Mouse (Mus musculus): Measurements from ENCODE around the gene Cep55.

Gene Cep55

DNA sequence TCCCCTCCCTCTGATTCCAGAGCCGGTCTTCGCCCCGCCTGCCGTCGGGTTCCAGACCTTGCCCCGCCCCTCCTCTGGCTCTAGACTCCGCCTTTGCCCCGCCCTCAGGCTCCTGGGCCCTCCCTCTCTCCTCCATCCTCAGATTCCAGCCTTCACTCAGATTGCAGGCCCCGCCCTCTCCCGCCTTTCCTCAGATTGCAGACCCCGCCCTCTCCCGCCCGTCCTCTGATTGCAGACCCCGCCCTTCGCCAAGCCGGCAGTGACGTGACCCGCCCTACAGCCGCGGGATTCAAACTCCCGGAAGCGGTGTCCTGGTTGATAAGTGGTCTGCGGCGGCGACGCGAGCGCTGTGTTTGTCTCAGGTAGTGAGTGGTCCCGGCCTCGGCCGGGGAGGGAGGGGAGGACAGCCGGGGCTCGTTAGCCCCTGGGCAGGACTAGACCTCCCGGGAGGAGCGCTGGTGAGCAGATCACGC lies at the start of gene Cep55:
TSS of gene Cep55 (plus strand) at position 292 of the 473 bp plus-strand sequence.
- peak; percentile 94 for DNase-seq

DNA sequence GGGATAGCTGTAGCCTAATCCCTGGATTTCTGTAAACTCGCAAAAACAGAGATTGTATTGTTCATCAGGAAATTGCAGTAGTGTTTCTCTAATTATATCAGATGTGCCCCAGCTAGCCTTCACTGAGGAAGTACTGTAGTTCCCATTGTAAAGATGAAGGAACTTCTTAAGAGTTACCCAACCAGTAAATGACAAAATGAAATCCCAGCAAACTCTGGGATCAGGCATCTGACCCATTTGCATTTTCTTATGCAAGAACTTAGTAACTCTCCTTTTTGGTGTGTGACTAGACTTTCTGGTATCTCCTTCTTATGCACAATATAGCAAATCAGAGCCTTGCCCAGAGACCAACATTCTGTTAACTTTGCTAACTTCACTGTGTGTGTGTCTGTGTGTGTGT lies 43.4 kb upstream of the Cep55 start:
- DNase-seq, result no peak

GRCm38 (mm10) chr19:38014443-38014842 lies 40.4 kb upstream of the Cep55 start:
- no peak for DNase-seq

DNA sequence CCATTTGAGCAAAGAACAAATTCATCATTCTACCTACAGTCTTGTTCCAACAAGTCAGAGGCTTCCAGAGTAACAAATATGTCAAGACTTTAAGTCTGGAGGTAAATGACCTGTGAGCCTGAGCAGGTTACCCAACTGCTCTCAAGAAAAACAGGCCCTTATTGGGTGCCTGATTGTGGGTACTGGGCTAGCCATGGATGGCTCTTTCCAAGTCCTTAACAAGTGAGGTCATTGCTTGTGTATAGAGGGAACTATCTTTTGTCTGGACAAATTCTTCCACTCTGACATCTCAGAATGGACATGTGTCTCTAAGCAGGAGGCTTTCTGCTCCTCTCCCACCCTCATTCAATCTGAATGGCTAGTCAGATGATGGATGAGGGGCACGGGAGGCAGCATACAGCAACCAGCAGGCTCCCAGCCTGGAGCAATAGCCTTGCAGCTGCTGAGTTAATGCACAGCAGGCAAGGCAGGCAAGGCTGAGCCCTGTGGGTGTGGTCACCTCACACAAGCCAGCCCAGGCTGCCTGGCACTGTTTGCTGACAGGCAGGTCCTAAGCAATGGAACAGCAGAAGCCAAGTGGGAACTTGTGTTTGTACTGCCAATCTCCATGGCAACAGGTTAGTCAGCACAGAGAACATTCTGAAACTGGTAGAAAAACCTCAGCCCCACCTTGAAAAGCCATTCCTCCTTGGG lies 39.5 kb upstream of the Cep55 start:
- DNase-seq, result peak; percentile 84

DNA sequence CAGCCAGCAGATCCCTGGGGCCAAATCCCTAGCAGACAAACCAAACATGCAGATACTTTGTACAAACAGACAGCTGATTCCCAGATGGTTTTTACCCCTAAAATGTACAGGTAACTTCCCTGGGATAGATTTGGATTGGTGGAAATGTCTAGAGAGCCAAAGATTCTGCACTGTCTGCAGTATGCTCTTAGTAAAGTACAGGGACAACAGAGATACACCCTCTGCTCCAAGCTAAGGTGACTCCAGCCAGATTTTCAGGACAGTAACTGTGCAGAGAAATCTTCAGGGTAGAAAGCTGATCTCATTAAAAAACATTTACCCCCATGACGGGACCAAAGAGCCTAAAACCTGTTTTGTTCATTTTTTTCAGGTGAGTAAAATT lies 38.9 kb upstream of the Cep55 start:
- no peak for DNase-seq

GRCm38 (mm10) chr19:38022710-38023109 lies 32.1 kb upstream of the Cep55 start:
- DNase-seq, result no peak

- no peak for DNase-seq
These were observed 31.2 kb upstream of the Cep55 start for GRCm38 (mm10) chr19:38023603-38024002.

DNA sequence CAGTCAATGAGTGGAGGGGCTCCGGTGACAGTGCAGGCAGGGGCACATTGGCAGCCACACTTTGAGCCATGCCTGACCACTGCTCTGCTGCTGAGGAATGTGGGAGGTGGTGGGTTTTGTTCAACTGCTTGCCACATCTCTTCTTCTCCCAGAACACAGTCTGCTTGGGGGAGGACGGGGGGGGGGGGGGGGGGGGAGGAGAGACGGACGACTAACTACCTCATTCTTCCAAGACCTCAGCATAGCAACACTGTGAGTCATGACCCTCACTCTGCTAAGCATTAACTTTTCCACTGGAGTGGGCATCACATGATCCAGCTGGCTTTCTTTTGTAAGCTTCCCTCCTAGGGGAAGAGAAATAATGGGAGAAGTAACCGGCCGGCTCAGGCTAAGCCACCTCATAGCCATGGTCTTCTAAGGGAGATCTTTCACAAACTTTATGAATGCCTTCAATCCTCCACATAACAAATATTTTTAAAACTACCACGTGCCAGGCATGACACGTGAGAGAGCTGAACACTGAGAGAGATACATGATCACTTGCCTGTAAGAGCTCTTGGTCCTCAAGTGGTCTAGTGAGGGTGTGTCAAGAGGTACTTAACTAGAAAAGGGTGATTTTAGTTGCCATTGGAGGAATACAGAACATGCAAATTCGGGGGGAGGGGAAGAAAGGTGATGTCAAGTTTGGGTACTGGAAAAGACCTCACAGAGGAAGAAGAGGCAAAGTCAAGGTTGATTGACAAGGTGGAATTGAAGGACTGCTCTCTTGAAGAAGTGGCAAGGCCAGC lies 29.4 kb upstream of the Cep55 start:
- peak; percentile 87 for DNase-seq

GRCm38 (mm10) chr19:38026211-38026624 lies 28.6 kb upstream of the Cep55 start:
- peak; percentile 76 for DNase-seq

DNA sequence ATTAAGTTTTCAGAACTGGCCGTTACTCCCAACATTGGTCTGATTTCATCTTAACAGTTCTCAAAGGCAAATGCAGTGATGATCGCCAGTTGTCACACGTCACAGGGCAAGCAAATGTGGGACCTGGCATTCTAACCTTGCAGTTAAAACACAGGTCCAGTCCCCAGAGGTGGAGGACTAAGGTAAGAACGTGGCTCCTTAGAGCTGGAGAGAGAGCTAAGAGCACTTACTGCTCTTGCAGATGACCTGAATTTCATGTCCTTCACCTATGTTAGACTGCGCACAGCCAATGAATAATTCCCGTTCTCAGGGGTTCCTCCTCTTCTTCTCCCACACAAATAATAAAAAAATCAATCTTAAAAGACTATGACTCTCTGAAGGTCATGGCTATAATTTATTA lies 27.4 kb upstream of the Cep55 start:
- DNase-seq, result no peak

DNA sequence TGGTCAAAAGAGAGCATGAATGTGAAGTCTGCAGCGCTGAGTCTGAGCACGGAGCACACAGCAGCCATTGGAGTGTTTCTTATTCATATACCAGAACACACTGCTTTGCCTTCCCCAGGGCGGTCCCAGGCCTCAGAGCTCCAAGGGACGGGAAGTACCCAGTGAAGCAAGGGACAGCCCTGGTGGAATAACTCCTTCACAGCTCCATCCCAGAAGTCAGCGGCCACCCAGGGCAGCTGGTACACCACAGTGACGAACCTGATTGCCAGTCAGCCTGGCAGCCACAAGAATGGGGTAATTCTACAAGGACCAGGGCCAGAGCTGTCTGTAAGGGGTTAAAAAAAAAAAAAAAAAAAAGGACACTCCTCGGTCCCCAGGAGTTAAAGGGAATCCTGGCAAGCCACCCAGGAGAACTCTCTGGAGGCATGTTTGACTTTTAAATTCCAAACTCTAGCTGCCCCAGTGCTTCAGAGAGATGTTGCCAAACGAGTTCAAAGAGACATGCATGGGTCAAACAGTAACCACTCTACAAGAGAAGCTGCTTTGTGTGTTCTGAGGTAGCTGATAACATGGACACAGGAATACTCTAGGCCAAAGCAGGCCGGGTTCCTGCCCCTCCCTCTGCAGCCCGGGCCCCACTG lies 26.8 kb upstream of the Cep55 start:
- peak; percentile 82 for DNase-seq

GRCm38 (mm10) chr19:38029292-38029691 lies 25.5 kb upstream of the Cep55 start:
- DNase-seq, result no peak

DNA sequence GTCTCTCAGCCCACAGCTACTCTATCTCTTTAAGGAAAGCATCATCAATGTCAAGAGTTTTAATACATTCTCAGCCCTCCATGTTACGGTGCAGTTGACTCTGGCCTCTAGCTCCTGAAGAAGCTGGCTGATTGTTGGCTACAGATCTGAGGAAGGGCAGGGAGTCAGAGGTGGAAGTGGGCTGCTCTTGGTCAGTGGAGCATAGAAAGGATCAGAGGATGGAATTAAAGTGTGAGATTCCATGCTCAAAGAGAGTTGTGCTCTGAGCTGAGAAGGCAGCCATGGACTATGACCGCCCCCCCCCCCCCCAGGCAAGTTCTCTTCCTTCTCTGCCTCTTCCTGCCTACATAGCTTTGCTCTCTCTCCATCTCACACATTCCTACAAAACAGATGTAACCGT lies 24.9 kb upstream of the Cep55 start:
- DNase-seq, result peak; percentile 54

- DNase-seq, result peak; percentile 58
These were observed 24.1 kb upstream of the Cep55 start for GRCm38 (mm10) chr19:38030673-38031137.

GRCm38 (mm10) chr19:38031144-38031543 lies 23.7 kb upstream of the Cep55 start:
- no peak for DNase-seq

GRCm38 (mm10) chr19:38032993-38033734 lies 21.6 kb upstream of the Cep55 start:
- no peak for DNase-seq

GRCm38 (mm10) chr19:38033735-38034057 lies 21.1 kb upstream of the Cep55 start:
- no peak for DNase-seq

- no peak for DNase-seq
These were observed 20.1 kb upstream of the Cep55 start for GRCm38 (mm10) chr19:38034696-38035095.

DNA sequence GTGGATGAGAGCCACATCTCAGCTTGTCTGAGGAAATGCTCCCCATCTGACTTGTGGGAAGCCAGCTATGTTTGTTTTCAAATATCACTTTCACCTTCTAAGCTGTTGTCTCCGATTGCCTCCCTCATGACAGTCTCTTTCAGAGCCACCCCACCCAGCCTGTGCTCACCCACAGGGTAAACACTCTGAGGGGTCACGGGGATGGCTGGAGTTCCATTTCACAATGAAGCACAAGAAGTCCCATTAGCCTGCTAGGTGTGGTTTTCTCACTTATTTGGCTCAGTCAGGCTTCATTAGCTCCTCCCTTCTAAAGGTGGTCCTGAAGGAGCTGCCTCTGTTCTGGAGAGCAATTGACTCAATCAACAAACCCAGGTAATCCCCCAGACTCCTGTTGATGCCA lies 19.0 kb upstream of the Cep55 start:
- DNase-seq, result no peak

DNA sequence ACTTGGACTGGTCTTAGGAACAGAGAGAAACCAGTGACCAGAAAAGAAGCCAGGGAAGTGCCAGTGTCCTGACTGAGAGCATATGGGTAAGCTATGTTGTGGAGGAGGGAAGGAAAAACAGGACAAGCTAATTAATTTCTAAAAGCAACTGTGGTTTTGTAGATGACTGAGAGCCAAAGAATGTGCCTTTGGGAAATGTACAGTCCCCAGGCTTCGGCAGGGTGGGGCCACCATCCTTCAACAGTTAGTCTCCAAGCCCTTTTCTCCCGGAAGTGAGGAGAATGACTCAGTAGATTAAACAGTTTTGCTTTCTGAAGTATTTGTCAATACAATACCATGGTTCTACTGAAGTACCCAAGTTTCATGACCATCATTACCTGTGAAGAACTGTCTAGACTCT lies 16.5 kb upstream of the Cep55 start:
- no peak for DNase-seq

GRCm38 (mm10) chr19:38042261-38042722 lies 12.5 kb upstream of the Cep55 start:
- DNase-seq, result peak; percentile 67

DNA sequence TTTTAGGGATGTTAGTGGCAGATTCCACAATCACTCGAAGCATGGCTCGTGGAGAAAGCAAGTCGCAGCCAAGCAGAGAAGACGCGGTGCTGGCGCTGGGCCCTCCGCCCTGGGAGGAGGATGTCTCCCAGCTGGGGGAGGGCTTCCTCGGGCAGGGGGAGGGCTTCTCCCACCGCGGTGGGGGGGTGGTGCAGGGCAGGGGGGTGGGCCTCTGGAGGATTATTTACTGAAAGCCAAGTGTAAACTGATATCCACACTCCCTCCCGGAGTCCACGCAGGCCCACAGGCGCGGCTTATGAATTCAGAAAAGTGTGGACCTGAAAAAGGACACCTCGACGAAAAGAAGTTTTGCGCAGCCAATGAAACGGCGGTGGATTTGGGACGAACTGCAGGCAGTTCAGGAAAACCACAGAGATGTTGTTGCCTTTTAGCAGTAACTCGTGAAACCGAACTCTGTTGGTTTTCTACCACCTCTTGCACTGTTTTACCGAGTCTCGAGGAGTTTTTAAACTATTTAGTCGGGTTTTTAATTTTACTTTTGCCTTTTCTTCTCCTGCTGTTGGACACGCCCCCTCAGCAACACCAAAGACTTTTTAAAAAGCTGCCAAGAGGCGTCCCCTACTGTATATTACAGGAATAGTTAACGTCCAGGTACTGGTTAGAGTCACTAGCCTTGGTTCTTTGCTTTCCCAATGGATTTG lies 11.4 kb upstream of the Cep55 start, which contains the start of gene Myof:
TSS of gene Myof (minus strand) at position 297 of the 701 bp plus-strand sequence.
- DNase-seq, result peak; percentile 49
